Mouse (Mus musculus): Measurements from ENCODE around the gene Liph. TPM values are rescaled to one million over a fixed set of nuclear protein-coding genes. Genes with fewer than 3 reads are reported as not detected.

Gene Liph
- polyA plus RNA-seq, 1 experiment from 2014 or later: 6.7 TPM

- Histone ChIP-seq H3K4me3 (replicated peaks) (no peak overlapping the region), H3K27ac (replicated peaks) (no peak overlapping the region), H3K9ac (no peak overlapping the region), H3K36me3 (no peaks in the 10 kb centered on the region), H3K4me1 (peaks cover 8% of the 10 kb centered on the region), H3K9me3 (replicated peaks) (no peaks in the 10 kb centered on the region), H3K4me2 (replicated peaks) (no peak overlapping the region), H3K27me3 (peaks cover 3% of the 10 kb centered on the region; the same call in 1 of the 2 replicates)
- ATAC-seq (ENCODE audit: insufficient number of reproducible peaks, low FRiP score, low TSS enrichment, low read depth): no peak
- 45% methylated on average over 5 of the region's 5 CpGs for WGBS
Observed at GRCm38 (mm10) chr16:21977347-21977746, 18.1 kb downstream of the Liph start.

DNA sequence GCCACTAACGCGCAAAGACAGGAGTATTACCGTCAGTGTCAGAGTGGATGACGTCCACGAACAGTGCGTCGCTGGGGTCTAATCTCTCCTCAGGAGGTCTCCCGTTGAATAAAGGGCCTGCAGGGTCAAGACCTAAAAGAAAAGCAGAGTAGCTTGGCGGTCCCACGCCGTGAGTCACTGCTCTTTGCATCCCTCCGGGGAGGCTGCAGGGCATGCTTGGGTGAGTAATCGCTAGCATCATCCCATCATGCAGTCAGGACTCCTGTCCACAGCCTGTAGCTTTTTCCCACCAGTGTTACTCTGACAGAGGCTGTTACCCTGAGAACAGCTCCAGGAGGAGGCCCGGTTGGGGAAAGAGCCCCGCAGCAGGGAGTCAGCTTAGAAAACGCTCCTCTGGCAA lies 19.3 kb downstream of the Liph start:
- H3K9me3 ChIP-seq (replicated peaks): no peaks in the 10 kb centered on the region
- H3K27me3 ChIP-seq: peaks cover 3% of the 10 kb centered on the region; the same call in 1 of the 2 replicates
- no peak overlapping the region for H3K9ac ChIP-seq
- peak overlapping the region; percentile 26 for H3K4me2 ChIP-seq (replicated peaks)
- H3K27ac ChIP-seq (replicated peaks): no peak overlapping the region
- no peaks in the 10 kb centered on the region for H3K36me3 ChIP-seq
- H3K4me3 ChIP-seq (replicated peaks): peak overlapping the region; percentile 15; the same call in 1 of the 2 replicates
- 3% methylated on average over 16 of the region's 16 CpGs for WGBS
- ATAC-seq (ENCODE audit: insufficient number of reproducible peaks, low FRiP score, low TSS enrichment, low read depth): no peak
- peaks cover 8% of the 10 kb centered on the region for H3K4me1 ChIP-seq

- ATAC-seq (ENCODE audit: insufficient number of reproducible peaks, low FRiP score, low TSS enrichment, low read depth): no peak
- Histone ChIP-seq H3K36me3 (no peaks in the 10 kb centered on the region), H3K4me3 (replicated peaks) (no peak overlapping the region), H3K27me3 (peaks cover 3% of the 10 kb centered on the region; the same call in 1 of the 2 replicates), H3K4me2 (replicated peaks) (no peak overlapping the region), H3K9me3 (replicated peaks) (no peaks in the 10 kb centered on the region), H3K9ac (no peak overlapping the region), H3K27ac (replicated peaks) (no peak overlapping the region), H3K4me1 (peaks cover 7% of the 10 kb centered on the region)
- WGBS: 25% methylated on average over 4 of the region's 4 CpGs
Observed at GRCm38 (mm10) chr16:21971446-21971845, 24.0 kb downstream of the Liph start.

DNA sequence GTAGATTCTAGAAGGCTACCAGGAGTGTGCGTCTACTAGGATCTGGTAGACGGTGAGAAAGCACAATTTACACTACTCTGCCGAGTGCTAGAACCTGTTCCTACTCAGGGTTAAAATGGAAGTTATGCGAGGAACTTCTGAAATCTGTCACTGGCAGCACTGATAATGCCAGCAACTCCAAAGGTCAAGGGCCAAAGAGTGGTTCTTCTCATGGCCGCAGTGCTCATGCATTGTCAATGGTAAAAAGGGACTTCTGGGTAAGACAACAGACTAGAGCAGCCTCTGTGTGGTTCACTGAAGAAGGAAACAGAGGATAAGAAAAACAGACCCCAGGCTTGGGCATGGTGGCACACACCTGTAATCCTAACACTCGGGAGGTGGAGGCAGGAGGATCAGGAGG lies 24.9 kb downstream of the Liph start:
- 80% methylated on average over 6 of the region's 6 CpGs for WGBS
- H3K4me3 ChIP-seq (replicated peaks): no peak overlapping the region
- peaks cover 3% of the 10 kb centered on the region; the same call in 1 of the 2 replicates for H3K27me3 ChIP-seq
- ATAC-seq (ENCODE audit: insufficient number of reproducible peaks, low FRiP score, low TSS enrichment, low read depth): no peak
- no peak overlapping the region for H3K9ac ChIP-seq
- no peak overlapping the region for H3K27ac ChIP-seq (replicated peaks)
- H3K4me1 ChIP-seq: no peaks in the 10 kb centered on the region
- no peak overlapping the region for H3K4me2 ChIP-seq (replicated peaks)
- H3K9me3 ChIP-seq (replicated peaks): no peaks in the 10 kb centered on the region
- H3K36me3 ChIP-seq: no peaks in the 10 kb centered on the region

- no peak overlapping the region for H3K4me3 ChIP-seq (replicated peaks)
- H3K4me2 ChIP-seq (replicated peaks): no peak overlapping the region
- WGBS: 76% methylated on average over 5 of the region's 5 CpGs
- H3K27me3 ChIP-seq: no peaks in the 10 kb centered on the region
- no peaks in the 10 kb centered on the region for H3K4me1 ChIP-seq
- no peak overlapping the region for H3K27ac ChIP-seq (replicated peaks)
- H3K9me3 ChIP-seq (replicated peaks): no peaks in the 10 kb centered on the region
- H3K36me3 ChIP-seq: no peaks in the 10 kb centered on the region
- no peak overlapping the region for H3K9ac ChIP-seq
- ATAC-seq (ENCODE audit: insufficient number of reproducible peaks, low FRiP score, low TSS enrichment, low read depth): peak; percentile 39; the same call in 1 of the 2 replicates
Observed at GRCm38 (mm10) chr16:21969874-21970273, 25.6 kb downstream of the Liph start.

GRCm38 (mm10) chr16:21965576-21965975 lies 29.9 kb downstream of the Liph start:
- Histone ChIP-seq H3K9me3 (replicated peaks) (no peaks in the 10 kb centered on the region), H3K4me3 (replicated peaks) (no peak overlapping the region), H3K36me3 (no peaks in the 10 kb centered on the region), H3K4me2 (replicated peaks) (no peak overlapping the region), H3K4me1 (no peaks in the 10 kb centered on the region), H3K9ac (no peak overlapping the region), H3K27me3 (no peaks in the 10 kb centered on the region), H3K27ac (replicated peaks) (no peak overlapping the region)
- no peak for ATAC-seq (ENCODE audit: insufficient number of reproducible peaks, low FRiP score, low TSS enrichment, low read depth)
- WGBS: 78% methylated on average over 3 of the region's 3 CpGs

- WGBS: 61% methylated on average over 12 of the region's 12 CpGs
- ATAC-seq (ENCODE audit: insufficient number of reproducible peaks, low FRiP score, low TSS enrichment, low read depth): no peak
Observed at GRCm38 (mm10) chr16:21955591-21955990, 39.9 kb downstream of the Liph start.

GRCm38 (mm10) chr16:21946761-21947715 lies 48.4 kb downstream of the Liph start, which contains the start of gene Tmem41a:
Tmem41a (minus strand) TSS chr16:21947552.
- ATAC-seq (ENCODE audit: insufficient number of reproducible peaks, low FRiP score, low TSS enrichment, low read depth): peak; percentile 94
- Histone ChIP-seq H3K27me3 (no peaks in the 10 kb centered on the region), H3K4me1 (peaks cover 14% of the 10 kb centered on the region), H3K27ac (replicated peaks) (peak within 1 kb of the TSS; percentile 81), H3K9ac (peak within 1 kb of the TSS; percentile 68), H3K9me3 (replicated peaks) (no peaks in the 10 kb centered on the region), H3K4me3 (replicated peaks) (peak within 1 kb of the TSS; percentile 85), H3K4me2 (replicated peaks) (peak within 1 kb of the TSS; percentile 87), H3K36me3 (no peaks in the 10 kb centered on the region)
- under 1% methylated on average over 57 of the region's 63 CpGs for WGBS

More at GRCm38 (mm10) chr16:21955591-21955990, 39.9 kb downstream of the Liph start:
- no peaks in the 10 kb centered on the region for H3K27me3 ChIP-seq
- no peak overlapping the region for H3K4me2 ChIP-seq (replicated peaks)
- no peak overlapping the region for H3K27ac ChIP-seq (replicated peaks)
- no peaks in the 10 kb centered on the region for H3K9me3 ChIP-seq (replicated peaks)
- H3K4me3 ChIP-seq (replicated peaks): no peak overlapping the region
- H3K36me3 ChIP-seq: no peaks in the 10 kb centered on the region
- no peak overlapping the region for H3K9ac ChIP-seq
- peaks cover 6% of the 10 kb centered on the region; the same call in 1 of the 2 replicates for H3K4me1 ChIP-seq

DNA sequence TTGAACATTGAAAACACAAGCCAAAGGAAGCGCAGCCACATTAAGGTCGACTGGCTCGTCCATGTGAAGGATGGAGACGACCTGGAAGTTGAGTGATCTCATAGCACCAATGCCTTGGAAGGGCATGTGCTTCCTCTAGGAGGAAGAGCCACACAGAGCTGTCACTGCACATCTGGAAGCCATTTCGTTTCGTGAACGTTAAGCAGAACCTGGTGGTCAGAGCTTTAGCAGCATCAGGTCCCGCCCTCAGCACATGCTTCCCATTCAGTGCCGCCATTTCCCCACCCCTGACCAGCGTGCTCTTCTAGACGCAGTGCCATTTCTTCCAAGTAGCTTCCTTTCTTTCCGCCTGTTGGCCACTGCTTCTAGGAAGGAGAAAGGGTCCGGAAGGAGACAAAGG lies 67.0 kb downstream of the Liph start:
- no peaks in the 10 kb centered on the region for H3K4me1 ChIP-seq
- no peak for ATAC-seq (ENCODE audit: insufficient number of reproducible peaks, low FRiP score, low TSS enrichment, low read depth)
- no peak overlapping the region for H3K9ac ChIP-seq
- no peaks in the 10 kb centered on the region for H3K27me3 ChIP-seq
- no peak overlapping the region for H3K4me3 ChIP-seq (replicated peaks)
- peaks cover 18% of the 10 kb centered on the region; the same call in 1 of the 2 replicates for H3K36me3 ChIP-seq
- no peak overlapping the region for H3K27ac ChIP-seq (replicated peaks)
- H3K4me2 ChIP-seq (replicated peaks): no peak overlapping the region
- H3K9me3 ChIP-seq (replicated peaks): no peaks in the 10 kb centered on the region
- WGBS: 47% methylated on average over 13 of the region's 13 CpGs

GRCm38 (mm10) chr16:21916681-21917080 lies 78.8 kb downstream of the Liph start:
- WGBS: 69% methylated on average over 7 of the region's 7 CpGs
- H3K27me3 ChIP-seq: no peaks in the 10 kb centered on the region
- H3K36me3 ChIP-seq: no peaks in the 10 kb centered on the region
- H3K9ac ChIP-seq: no peak overlapping the region
- no peak overlapping the region for H3K4me3 ChIP-seq (replicated peaks)
- H3K9me3 ChIP-seq (replicated peaks): no peaks in the 10 kb centered on the region
- 0 out of 2 replicates have a peak, but pooled peaks cover 4% of the 10 kb centered on the region for H3K4me1 ChIP-seq
- no peak overlapping the region for H3K27ac ChIP-seq (replicated peaks)
- H3K4me2 ChIP-seq (replicated peaks): no peak overlapping the region
- ATAC-seq (ENCODE audit: insufficient number of reproducible peaks, low FRiP score, low TSS enrichment, low read depth): no peak

- Histone ChIP-seq H3K27me3 (no peaks in the 10 kb centered on the region), H3K27ac (replicated peaks) (no peak overlapping the region), H3K36me3 (no peaks in the 10 kb centered on the region), H3K4me2 (replicated peaks) (no peak overlapping the region), H3K9me3 (replicated peaks) (no peaks in the 10 kb centered on the region), H3K4me1 (0 out of 2 replicates have a peak, but pooled peaks cover 4% of the 10 kb centered on the region), H3K9ac (no peak overlapping the region), H3K4me3 (replicated peaks) (no peak overlapping the region)
- WGBS: 90% methylated on average over 6 of the region's 6 CpGs
- no peak for ATAC-seq (ENCODE audit: insufficient number of reproducible peaks, low FRiP score, low TSS enrichment, low read depth)
Observed at GRCm38 (mm10) chr16:21913347-21913746, 82.1 kb downstream of the Liph start.

Measured in embryonic facial prominence, embryonic 15.5 days (tissue).